Mouse (Mus musculus) neural tube, embryonic 14.5 days (tissue): ENCODE measurements around the gene Osbpl3. TPM values are rescaled to one million over a fixed set of nuclear protein-coding genes. Genes with fewer than 3 reads are reported as not detected.

Source experiments
- ATAC-seq: fragments of 200-750 bp; cut with Nextera tagmentation; 2 replicates; pipeline ENCODE4 v1.8.0; 2017; ENCODE audit warnings: low read depth, mild to moderate bottlenecking, moderate TSS enrichment, moderate library complexity
- H3K27ac ChIP-seq: fragments of 300-500 bp; sonication (generic); 2 replicates; pipeline ENCODE4 v1.5.1; 2014; ENCODE audit warnings: low read depth, mild to moderate bottlenecking, control low read depth, low read length, moderate library complexity, mixed read lengths
- H3K27me3 ChIP-seq: fragments of 300-500 bp; sonication (generic); 2 replicates; pipeline ENCODE4 v1.6.1; 2014; ENCODE audit warnings: low read length; ENCODE audit not compliant: control insufficient read depth, insufficient read depth
- H3K36me3 ChIP-seq: fragments of 300-500 bp; sonication (generic); 2 replicates; pipeline ENCODE4 v1.6.1; 2014; ENCODE audit warnings: low read length, mixed read lengths; ENCODE audit not compliant: control insufficient read depth, insufficient read depth
- H3K4me1 ChIP-seq: fragments of 300-500 bp; sonication (generic); 2 replicates; pipeline ENCODE4 v1.6.1; 2014; ENCODE audit warnings: low read length; ENCODE audit not compliant: control insufficient read depth, insufficient read depth
- H3K4me2 ChIP-seq: fragments of 300-500 bp; sonication (generic); 2 replicates; pipeline ENCODE4 v1.6.1; 2014; ENCODE audit warnings: mild to moderate bottlenecking, low read depth, low read length, control low read depth
- H3K4me3 ChIP-seq: fragments of 300-500 bp; sonication (generic); 2 replicates; pipeline ENCODE4 v1.5.1; 2014; ENCODE audit warnings: low read depth, low read length, control low read depth, mixed read lengths
- H3K9ac ChIP-seq: fragments of 300-500 bp; sonication (generic); replicated peaks from 2 replicates; pipeline ENCODE4 v1.6.1; 2014; ENCODE audit warnings: low read depth, mild to moderate bottlenecking, control low read depth, low read length, mixed read lengths
- H3K9me3 ChIP-seq: fragments of 300-500 bp; sonication (generic); 2 replicates; pipeline ENCODE4 v1.6.1; 2016; ENCODE audit warnings: low read length; ENCODE audit not compliant: control insufficient read depth
- WGBS: fragments of 180-500 bp; shearing (Covaris S2); extraction: QIAGEN DNeasy Blood & Tissue Kit; methylation state at CpG from one replicate; pipeline ENCODE4 v1.1.7; 2014; 5-methylcytosine and 5-hydroxymethylcytosine counted together
- polyA plus RNA-seq: library from polyadenylated mRNA; unstranded; fragments of >200 nt; fragmentation: Nextera tagmentation; extraction: Ambion mirVana; gene quantifications from 2 replicates; pipeline ENCODE4 v1.2.1, GENCODE M21; 2014

The Osbpl3 gene
- polyA plus RNA-seq, 1 experiment from 2014 or later = 3.2 TPM

DNA sequence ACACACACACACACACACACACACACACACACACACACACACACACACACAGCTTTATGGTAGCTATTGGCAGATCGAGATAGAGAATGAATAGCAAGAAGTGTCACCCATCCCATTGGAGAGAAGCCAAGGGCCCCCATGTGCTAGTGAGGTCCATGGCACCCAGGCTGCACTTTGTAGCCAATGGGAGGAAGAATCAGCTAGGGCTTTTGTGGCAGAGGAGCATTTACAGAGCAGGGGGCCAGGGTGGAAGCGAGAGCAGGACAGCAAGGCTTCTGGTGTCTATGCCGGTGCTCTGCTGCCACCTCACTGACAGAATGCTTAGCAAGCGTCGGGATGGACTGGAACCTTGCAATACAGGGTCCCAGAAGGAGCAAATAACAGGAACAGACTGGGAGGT lies 200.6 kb downstream of the Osbpl3 start:
- H3K9me3 ChIP-seq = no peaks in the 10 kb centered on the region
- no peak overlapping the region for H3K4me3 ChIP-seq
- 70% methylated on average over 5 of the region's 5 CpGs for WGBS
- H3K27me3 ChIP-seq = no peaks in the 10 kb centered on the region
- no peak overlapping the region for H3K27ac ChIP-seq
- no peaks in the 10 kb centered on the region for H3K36me3 ChIP-seq
- no peak for ATAC-seq
- H3K4me1 ChIP-seq = peaks cover 8% of the 10 kb centered on the region; the same call in 1 of the 2 replicates
- H3K9ac ChIP-seq = no peak overlapping the region
- H3K4me2 ChIP-seq = no peak overlapping the region

DNA sequence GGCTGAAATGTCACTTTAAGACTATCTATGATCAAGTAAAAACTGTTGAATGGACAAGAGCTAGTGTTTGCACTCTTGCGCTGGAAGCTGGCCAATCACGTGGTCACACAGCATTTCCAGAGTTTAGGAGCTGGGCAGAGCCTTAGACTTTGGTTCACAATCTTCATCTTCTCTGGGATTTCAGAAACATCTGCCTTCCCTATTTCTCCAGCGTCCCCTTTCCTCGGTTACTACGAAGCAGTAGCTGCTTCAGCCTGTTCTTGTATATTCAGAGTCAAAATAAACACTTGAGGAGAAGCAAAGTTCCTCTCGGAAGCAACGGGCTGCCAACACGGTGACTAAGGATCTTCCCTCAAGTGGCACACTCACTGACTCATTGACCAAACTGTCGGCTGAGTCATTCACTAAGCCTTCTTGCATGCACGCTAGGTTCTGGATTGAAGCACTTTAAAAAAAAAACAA lies 201.2 kb downstream of the Osbpl3 start:
- WGBS = 73% methylated on average over 10 of the region's 10 CpGs
- no peak overlapping the region for H3K27ac ChIP-seq
- no peaks in the 10 kb centered on the region for H3K36me3 ChIP-seq
- no peak overlapping the region for H3K4me2 ChIP-seq
- H3K9me3 ChIP-seq = no peaks in the 10 kb centered on the region
- H3K4me1 ChIP-seq = peaks cover 3% of the 10 kb centered on the region; the same call in 1 of the 2 replicates
- no peaks in the 10 kb centered on the region for H3K27me3 ChIP-seq
- ATAC-seq = no peak
- H3K9ac ChIP-seq = no peak overlapping the region
- H3K4me3 ChIP-seq = no peak overlapping the region

DNA sequence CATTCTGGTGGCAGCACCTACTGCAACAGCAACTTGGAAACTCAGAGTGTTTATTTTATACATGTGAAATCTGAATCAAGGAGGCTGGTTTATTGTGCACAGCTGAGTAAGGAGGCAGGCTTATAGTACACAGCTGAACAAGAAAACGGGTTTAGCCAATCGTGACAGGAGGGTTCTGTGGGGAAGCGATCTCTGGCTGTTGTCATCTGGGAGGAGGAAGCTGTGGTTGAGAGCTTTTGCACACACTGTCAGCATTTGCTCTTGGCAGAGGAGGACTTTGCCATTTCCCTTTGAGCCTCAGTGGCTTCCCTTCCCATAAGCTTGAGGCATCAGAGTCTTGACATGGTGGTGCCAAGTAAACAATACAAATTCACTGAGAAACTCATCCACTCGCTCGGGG lies 203.3 kb downstream of the Osbpl3 start:
- H3K9ac ChIP-seq = no peak overlapping the region
- H3K4me3 ChIP-seq = no peak overlapping the region
- no peak overlapping the region for H3K4me2 ChIP-seq
- H3K9me3 ChIP-seq = no peaks in the 10 kb centered on the region
- 76% methylated on average over 5 of the region's 5 CpGs for WGBS
- H3K4me1 ChIP-seq = no peaks in the 10 kb centered on the region
- H3K27ac ChIP-seq = no peak overlapping the region
- no peaks in the 10 kb centered on the region for H3K27me3 ChIP-seq
- H3K36me3 ChIP-seq = no peaks in the 10 kb centered on the region
- ATAC-seq = no peak

DNA sequence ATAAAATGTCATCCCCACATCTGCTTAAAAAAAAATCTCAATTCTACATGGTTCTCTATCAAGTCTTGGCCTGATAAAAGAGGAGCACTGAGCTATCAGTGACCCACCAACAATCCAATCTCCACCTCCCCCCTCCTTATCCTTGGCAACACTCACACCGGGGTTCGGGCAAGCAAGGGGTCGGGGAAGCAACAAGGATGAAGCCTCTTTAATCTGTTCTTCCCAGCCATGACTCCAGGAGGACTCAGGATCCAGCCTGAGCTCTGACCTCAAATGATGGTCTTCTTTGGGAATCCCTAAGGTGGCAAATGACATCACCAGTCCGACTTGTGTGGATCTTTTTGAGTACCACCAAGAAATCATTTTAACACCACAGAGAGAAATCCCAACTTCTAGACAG lies 208.2 kb downstream of the Osbpl3 start:
- no peaks in the 10 kb centered on the region for H3K4me1 ChIP-seq
- no peak overlapping the region for H3K27ac ChIP-seq
- H3K9ac ChIP-seq = no peak overlapping the region
- no peaks in the 10 kb centered on the region for H3K27me3 ChIP-seq
- no peak overlapping the region for H3K4me3 ChIP-seq
- no peak overlapping the region for H3K4me2 ChIP-seq
- no peak for ATAC-seq
- H3K36me3 ChIP-seq = no peaks in the 10 kb centered on the region
- 91% methylated on average over 4 of the region's 4 CpGs for WGBS
- H3K9me3 ChIP-seq = no peaks in the 10 kb centered on the region

DNA sequence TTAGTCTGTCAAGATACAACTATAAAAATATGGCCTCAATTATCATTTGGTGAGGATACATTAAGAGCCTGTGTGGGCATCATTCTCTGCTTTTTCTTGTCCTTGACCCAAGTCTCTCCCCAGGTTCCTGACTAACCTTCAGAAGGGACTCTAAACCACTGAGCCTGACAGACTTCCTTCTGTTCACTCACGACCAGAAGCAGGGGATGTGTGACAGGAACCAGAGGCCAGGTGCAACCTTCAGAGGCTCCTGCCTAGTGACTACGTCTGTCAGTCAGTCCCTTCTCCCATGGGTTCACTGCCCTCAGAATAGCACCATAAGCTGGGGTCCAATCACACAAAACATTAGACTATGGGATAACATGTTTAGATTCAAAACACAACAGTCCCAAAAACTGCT lies 208.6 kb downstream of the Osbpl3 start:
- Histone ChIP-seq H3K27me3 (no peaks in the 10 kb centered on the region), H3K4me3 (no peak overlapping the region), H3K4me1 (no peaks in the 10 kb centered on the region), H3K27ac (no peak overlapping the region), H3K9ac (no peak overlapping the region), H3K9me3 (no peaks in the 10 kb centered on the region), H3K4me2 (no peak overlapping the region), H3K36me3 (no peaks in the 10 kb centered on the region)
- 87% methylated on average over 2 of the region's 2 CpGs for WGBS
- no peak for ATAC-seq

DNA sequence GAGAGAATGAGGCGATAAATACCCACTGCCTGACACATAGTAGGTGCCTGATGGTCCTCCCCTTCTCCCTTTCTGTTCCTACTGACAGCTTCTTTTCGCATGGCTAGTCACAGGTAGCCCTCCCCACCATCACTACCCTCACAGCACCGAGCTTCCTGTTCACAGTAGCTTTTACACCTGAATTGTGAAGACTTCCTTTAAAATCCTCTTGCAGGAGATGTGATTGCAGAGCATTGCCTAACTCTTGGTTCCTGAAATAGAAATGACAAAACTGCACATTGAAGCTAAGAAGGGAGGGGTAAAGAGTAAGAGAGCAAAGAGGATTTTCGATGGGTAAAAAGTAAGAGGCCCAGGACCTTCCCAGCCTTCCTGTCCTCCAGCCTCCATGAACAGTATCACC lies 211.0 kb downstream of the Osbpl3 start:
- H3K27ac ChIP-seq = no peak overlapping the region
- WGBS = 92% methylated on average over 4 of the region's 4 CpGs
- no peaks in the 10 kb centered on the region for H3K27me3 ChIP-seq
- no peak overlapping the region for H3K9ac ChIP-seq
- no peak overlapping the region for H3K4me3 ChIP-seq
- no peak for ATAC-seq
- H3K4me1 ChIP-seq = no peaks in the 10 kb centered on the region
- H3K36me3 ChIP-seq = no peaks in the 10 kb centered on the region
- no peak overlapping the region for H3K4me2 ChIP-seq
- no peaks in the 10 kb centered on the region for H3K9me3 ChIP-seq

DNA sequence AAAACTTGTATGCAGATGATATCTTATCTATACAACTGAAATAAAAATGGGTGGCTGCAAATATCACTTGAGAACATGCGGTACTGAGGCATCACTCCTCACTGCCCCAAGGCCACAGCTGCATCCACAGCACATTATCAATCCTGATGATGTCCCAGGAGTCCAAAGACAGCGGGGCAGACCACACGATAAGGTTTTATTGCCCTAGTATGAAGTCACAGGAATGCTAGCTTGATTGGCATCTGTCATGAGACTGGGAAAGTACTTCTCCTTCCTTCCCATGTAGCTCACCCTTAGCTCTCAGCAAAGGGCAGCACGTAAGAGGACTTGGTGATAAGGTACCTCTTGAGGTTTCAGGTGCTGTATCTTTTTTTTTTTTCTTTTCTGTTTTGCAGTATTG lies 211.9 kb downstream of the Osbpl3 start:
- Histone ChIP-seq H3K9me3 (no peaks in the 10 kb centered on the region), H3K4me1 (no peaks in the 10 kb centered on the region), H3K27ac (no peak overlapping the region), H3K36me3 (no peaks in the 10 kb centered on the region), H3K27me3 (no peaks in the 10 kb centered on the region), H3K9ac (no peak overlapping the region), H3K4me3 (no peak overlapping the region), H3K4me2 (no peak overlapping the region)
- ATAC-seq = no peak
- WGBS = 49% methylated on average over 4 of the region's 4 CpGs

Other genes starting within 250 kb of the Osbpl3 start
- 93.9 and 99.0 TPM in 2 replicates for gene Gsdme, start 192.3 kb downstream of the Osbpl3 start, polyA plus RNA-seq
- 80.7 and 84.2 TPM in 2 replicates for gene Cycs, start 110.3 kb upstream of the Osbpl3 start, polyA plus RNA-seq
- gene 4921507P07Rik, start 140.4 kb upstream of the Osbpl3 start, polyA plus RNA-seq = 3.1 and 3.7 TPM in 2 replicates
- 0.44 TPM in 1 of 2 replicates, not detected in the other for gene Npvf, start 198.2 kb upstream of the Osbpl3 start, polyA plus RNA-seq